Mouse (Mus musculus): ENCODE measurements around the gene Fars2. TPM values are rescaled to one million over a fixed set of nuclear protein-coding genes. Genes with fewer than 3 reads are reported as not detected.
"Not testable (repeated sequence)": the region's sequence is repeated elsewhere in the genome, so short reads cannot be mapped to it uniquely, and the experiment has no call there.

Gene Fars2
- polyA plus RNA-seq, 1 experiment from 2014 or later: 68.1 TPM

DNA sequence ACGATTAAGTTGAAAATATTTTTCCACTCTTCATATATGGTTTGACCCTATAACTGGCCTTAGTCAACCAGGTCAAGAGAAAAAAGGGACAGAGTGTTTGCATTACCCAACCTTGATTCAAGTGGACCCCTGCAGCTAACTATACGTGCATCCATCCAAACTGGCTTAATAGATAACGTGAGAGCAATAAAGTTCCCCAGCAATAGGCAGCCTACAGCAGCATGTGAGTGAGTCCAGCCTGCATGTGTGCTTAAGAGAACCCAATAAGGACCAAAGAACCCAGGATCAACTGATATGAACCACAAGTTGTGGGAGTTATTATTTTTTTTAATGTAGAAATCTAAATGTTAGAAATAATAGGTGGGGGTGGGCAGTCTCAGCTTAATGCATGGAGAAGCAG lies 213.3 kb downstream of the Fars2 start:
- H3K4me1 ChIP-seq (ENCODE audit: control insufficient read depth in 2 of 2, insufficient read depth in 2 of 2, low read length in 2 of 2): no peaks in the 10 kb centered on the region
- no peak overlapping the region for H3K4me2 ChIP-seq (ENCODE audit: low read length)
- no peak overlapping the region for H3K27ac ChIP-seq (replicated peaks in 1 of 2; ENCODE audit: control insufficient read depth in 1 of 2, insufficient read depth in 1 of 2, low read depth in 2 of 2, low read length in 2 of 2)
- H3K9me3 ChIP-seq (ENCODE audit: control insufficient read depth, low read length): no peaks in the 10 kb centered on the region
- H3K27me3 ChIP-seq (ENCODE audit: control insufficient read depth, insufficient read depth, low read length): no peaks in the 10 kb centered on the region
- WGBS: 82% methylated on average over 3 of the region's 3 CpGs
- no peak overlapping the region for H3K9ac ChIP-seq (ENCODE audit: low read length)
- ATAC-seq (ENCODE audit: insufficient number of reproducible peaks, insufficient read depth, low FRiP score, low read depth): no peak
- no peaks in the 10 kb centered on the region for H3K36me3 ChIP-seq (ENCODE audit: control insufficient read depth, insufficient read depth, low read length)
- no peak overlapping the region for H3K4me3 ChIP-seq (ENCODE audit: control insufficient read depth in 1 of 2, insufficient read depth in 1 of 2, low read depth in 1 of 2, low read length in 2 of 2)

GRCm38 (mm10) chr13:36334748-36335147 lies 217.5 kb downstream of the Fars2 start:
- no peaks in the 10 kb centered on the region for H3K36me3 ChIP-seq (ENCODE audit: control insufficient read depth, insufficient read depth, low read length)
- no peaks in the 10 kb centered on the region for H3K4me1 ChIP-seq (ENCODE audit: control insufficient read depth in 2 of 2, insufficient read depth in 2 of 2, low read length in 2 of 2)
- H3K9ac ChIP-seq (ENCODE audit: low read length): no peak overlapping the region
- H3K4me3 ChIP-seq (ENCODE audit: control insufficient read depth in 1 of 2, insufficient read depth in 1 of 2, low read depth in 1 of 2, low read length in 2 of 2): no peak overlapping the region
- no peaks in the 10 kb centered on the region for H3K9me3 ChIP-seq (ENCODE audit: control insufficient read depth, low read length)
- no peak overlapping the region for H3K27ac ChIP-seq (replicated peaks in 1 of 2; ENCODE audit: control insufficient read depth in 1 of 2, insufficient read depth in 1 of 2, low read depth in 2 of 2, low read length in 2 of 2)
- H3K4me2 ChIP-seq (ENCODE audit: low read length): no peak overlapping the region
- WGBS: 66% methylated on average over 5 of the region's 5 CpGs
- no peaks in the 10 kb centered on the region for H3K27me3 ChIP-seq (ENCODE audit: control insufficient read depth, insufficient read depth, low read length)
- no peak for ATAC-seq (ENCODE audit: insufficient number of reproducible peaks, insufficient read depth, low FRiP score, low read depth)

DNA sequence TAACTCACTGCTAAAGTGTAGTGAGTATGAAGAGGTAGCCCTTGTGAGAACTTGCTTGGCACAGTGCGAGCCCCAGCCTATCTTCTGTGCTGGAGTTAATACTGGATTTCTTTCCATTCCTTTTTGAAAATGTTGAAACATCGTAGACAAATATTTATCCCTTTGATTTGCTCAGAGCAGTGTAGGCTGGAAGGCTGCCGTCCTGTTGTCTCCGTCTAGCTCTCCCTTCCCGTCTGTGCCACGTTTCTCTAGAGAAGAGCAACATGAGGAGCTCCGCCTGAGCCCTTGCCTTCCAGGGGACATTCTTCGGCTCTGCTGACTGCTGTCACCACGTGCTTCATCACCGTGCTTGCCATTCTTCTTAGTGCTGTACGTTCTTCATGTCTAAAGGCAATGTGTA lies 234.3 kb downstream of the Fars2 start:
- WGBS: 27% methylated on average over 11 of the region's 11 CpGs
- H3K36me3 ChIP-seq (ENCODE audit: control insufficient read depth, insufficient read depth, low read length): no peaks in the 10 kb centered on the region

DNA sequence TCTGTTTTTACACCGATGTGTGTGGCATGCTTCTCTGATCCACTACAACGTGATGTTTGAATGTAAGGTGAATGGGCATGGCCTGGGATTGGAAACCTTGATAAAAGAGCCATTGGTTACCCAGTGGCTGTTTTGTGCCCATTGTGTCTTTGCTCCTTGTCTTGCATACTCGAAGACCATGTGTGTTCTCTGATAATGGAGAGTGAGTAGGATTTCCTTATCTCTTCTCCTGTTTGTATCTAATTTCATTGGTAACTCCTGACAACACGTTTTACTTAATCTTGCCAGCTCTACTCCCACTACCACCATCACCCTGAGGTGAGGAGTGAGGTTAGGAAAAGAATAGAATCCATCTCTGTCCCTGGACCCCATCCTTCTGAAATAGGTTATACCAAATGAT lies 240.3 kb downstream of the Fars2 start:
- Histone ChIP-seq H3K9me3 (ENCODE audit: control insufficient read depth, low read length) (no peaks in the 10 kb centered on the region), H3K36me3 (ENCODE audit: control insufficient read depth, insufficient read depth, low read length) (no peaks in the 10 kb centered on the region), H3K4me3 (ENCODE audit: control insufficient read depth in 1 of 2, insufficient read depth in 1 of 2, low read depth in 1 of 2, low read length in 2 of 2) (no peak overlapping the region), H3K4me1 (ENCODE audit: control insufficient read depth in 2 of 2, insufficient read depth in 2 of 2, low read length in 2 of 2) (no peaks in the 10 kb centered on the region; a peak in 1 of 4 replicates), H3K27me3 (ENCODE audit: control insufficient read depth, insufficient read depth, low read length) (no peaks in the 10 kb centered on the region), H3K9ac (ENCODE audit: low read length) (no peak overlapping the region), H3K4me2 (ENCODE audit: low read length) (no peak overlapping the region), H3K27ac (replicated peaks in 1 of 2; ENCODE audit: control insufficient read depth in 1 of 2, insufficient read depth in 1 of 2, low read depth in 2 of 2, low read length in 2 of 2) (no peak overlapping the region)
- WGBS: 40% methylated on average over 4 of the region's 4 CpGs
- no peak for ATAC-seq (ENCODE audit: insufficient number of reproducible peaks, insufficient read depth, low FRiP score, low read depth)

More for the DNA sequence above, 234.3 kb downstream of the Fars2 start:
- no peaks in the 10 kb centered on the region for H3K9me3 ChIP-seq (ENCODE audit: control insufficient read depth, low read length)
- H3K27me3 ChIP-seq (ENCODE audit: control insufficient read depth, insufficient read depth, low read length): no peaks in the 10 kb centered on the region
- H3K4me2 ChIP-seq (ENCODE audit: low read length): peak overlapping the region; percentile 32
- no peak for ATAC-seq (ENCODE audit: insufficient number of reproducible peaks, insufficient read depth, low FRiP score, low read depth)
- no peak overlapping the region for H3K27ac ChIP-seq (replicated peaks in 1 of 2; ENCODE audit: control insufficient read depth in 1 of 2, insufficient read depth in 1 of 2, low read depth in 2 of 2, low read length in 2 of 2)
- no peak overlapping the region for H3K4me3 ChIP-seq (ENCODE audit: control insufficient read depth in 1 of 2, insufficient read depth in 1 of 2, low read depth in 1 of 2, low read length in 2 of 2)
- H3K9ac ChIP-seq (ENCODE audit: low read length): no peak overlapping the region
- H3K4me1 ChIP-seq (ENCODE audit: control insufficient read depth in 2 of 2, insufficient read depth in 2 of 2, low read length in 2 of 2): peaks cover 5 to 8% of the 10 kb centered on the region in 2 experiments; a peak in 3 of 4 replicates

- Histone ChIP-seq H3K4me2 (ENCODE audit: low read length) (no peak overlapping the region), H3K4me1 (ENCODE audit: control insufficient read depth in 2 of 2, insufficient read depth in 2 of 2, low read length in 2 of 2) (no peaks in the 10 kb centered on the region; a peak in 1 of 4 replicates), H3K27ac (replicated peaks in 1 of 2; ENCODE audit: control insufficient read depth in 1 of 2, insufficient read depth in 1 of 2, low read depth in 2 of 2, low read length in 2 of 2) (no peak overlapping the region), H3K9me3 (ENCODE audit: control insufficient read depth, low read length) (no peaks in the 10 kb centered on the region), H3K4me3 (ENCODE audit: control insufficient read depth in 1 of 2, insufficient read depth in 1 of 2, low read depth in 1 of 2, low read length in 2 of 2) (no peak overlapping the region), H3K27me3 (ENCODE audit: control insufficient read depth, insufficient read depth, low read length) (no peaks in the 10 kb centered on the region), H3K36me3 (ENCODE audit: control insufficient read depth, insufficient read depth, low read length) (no peaks in the 10 kb centered on the region), H3K9ac (ENCODE audit: low read length) (no peak overlapping the region)
- WGBS: 77% methylated on average over 3 of the region's 3 CpGs
- ATAC-seq (ENCODE audit: insufficient number of reproducible peaks, insufficient read depth, low FRiP score, low read depth): no peak
Observed at GRCm38 (mm10) chr13:36361419-36361818, 244.2 kb downstream of the Fars2 start.

DNA sequence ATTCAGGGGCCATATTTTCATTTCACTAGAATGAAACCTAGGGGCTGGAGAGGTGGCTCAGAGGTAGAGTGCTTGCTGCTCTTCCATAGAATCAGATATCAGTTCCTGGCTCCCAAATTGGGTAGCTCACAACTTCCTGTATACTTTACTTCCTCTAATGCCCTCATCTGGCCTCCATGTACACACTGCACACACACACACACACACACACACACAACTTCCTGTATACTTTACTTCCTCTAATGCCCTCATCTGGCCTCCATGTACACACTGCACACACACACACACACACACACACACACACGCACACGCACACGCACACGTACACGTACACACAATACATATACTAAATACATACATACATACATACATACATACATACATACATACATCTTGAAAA lies 248.5 kb downstream of the Fars2 start:
- not testable (repeated sequence) for H3K27ac ChIP-seq (replicated peaks in 1 of 2; ENCODE audit: control insufficient read depth in 1 of 2, insufficient read depth in 1 of 2, low read depth in 2 of 2, low read length in 2 of 2); H3K27me3 ChIP-seq (ENCODE audit: control insufficient read depth, insufficient read depth, low read length); ATAC-seq (ENCODE audit: insufficient number of reproducible peaks, insufficient read depth, low FRiP score, low read depth); H3K4me2 ChIP-seq (ENCODE audit: low read length); H3K4me1 ChIP-seq (ENCODE audit: control insufficient read depth in 2 of 2, insufficient read depth in 2 of 2, low read length in 2 of 2); H3K9me3 ChIP-seq (ENCODE audit: control insufficient read depth, low read length); H3K9ac ChIP-seq (ENCODE audit: low read length); H3K36me3 ChIP-seq (ENCODE audit: control insufficient read depth, insufficient read depth, low read length); H3K4me3 ChIP-seq (ENCODE audit: control insufficient read depth in 1 of 2, insufficient read depth in 1 of 2, low read depth in 1 of 2, low read length in 2 of 2)
- WGBS: 95% methylated on average over 5 of the region's 5 CpGs

DNA sequence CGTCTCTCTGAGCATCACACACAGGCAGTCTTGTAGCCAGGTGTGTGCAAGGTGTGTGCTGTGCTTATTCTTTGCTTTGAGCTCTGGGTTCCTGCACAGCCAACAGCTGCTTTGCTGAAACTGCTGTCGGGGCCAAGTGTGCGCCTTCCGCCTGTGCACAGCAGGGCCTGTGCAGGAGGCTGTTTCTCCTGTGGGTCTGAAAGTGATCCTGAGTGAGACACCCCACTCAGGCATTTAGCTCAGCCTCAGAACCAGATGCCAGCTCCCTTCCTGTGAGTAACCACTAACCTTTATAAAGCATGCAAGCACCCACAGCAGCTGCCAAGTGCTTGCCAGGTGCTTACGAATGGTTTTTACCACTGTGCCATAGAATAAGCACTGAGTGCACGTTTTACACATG lies 249.1 kb downstream of the Fars2 start:
- no peaks in the 10 kb centered on the region for H3K9me3 ChIP-seq (ENCODE audit: control insufficient read depth, low read length)
- no peaks in the 10 kb centered on the region for H3K36me3 ChIP-seq (ENCODE audit: control insufficient read depth, insufficient read depth, low read length)
- H3K4me2 ChIP-seq (ENCODE audit: low read length): no peak overlapping the region
- whole genome bisulfite sequencing: 88% methylated on average over 6 of the region's 6 CpGs
- no peak for ATAC-seq (ENCODE audit: insufficient number of reproducible peaks, insufficient read depth, low FRiP score, low read depth)
- H3K4me3 ChIP-seq (ENCODE audit: control insufficient read depth in 1 of 2, insufficient read depth in 1 of 2, low read depth in 1 of 2, low read length in 2 of 2): no peak overlapping the region
- H3K27ac ChIP-seq (replicated peaks in 1 of 2; ENCODE audit: control insufficient read depth in 1 of 2, insufficient read depth in 1 of 2, low read depth in 2 of 2, low read length in 2 of 2): no peak overlapping the region
- no peaks in the 10 kb centered on the region for H3K4me1 ChIP-seq (ENCODE audit: control insufficient read depth in 2 of 2, insufficient read depth in 2 of 2, low read length in 2 of 2)
- no peaks in the 10 kb centered on the region for H3K27me3 ChIP-seq (ENCODE audit: control insufficient read depth, insufficient read depth, low read length)
- H3K9ac ChIP-seq (ENCODE audit: low read length): no peak overlapping the region

DNA sequence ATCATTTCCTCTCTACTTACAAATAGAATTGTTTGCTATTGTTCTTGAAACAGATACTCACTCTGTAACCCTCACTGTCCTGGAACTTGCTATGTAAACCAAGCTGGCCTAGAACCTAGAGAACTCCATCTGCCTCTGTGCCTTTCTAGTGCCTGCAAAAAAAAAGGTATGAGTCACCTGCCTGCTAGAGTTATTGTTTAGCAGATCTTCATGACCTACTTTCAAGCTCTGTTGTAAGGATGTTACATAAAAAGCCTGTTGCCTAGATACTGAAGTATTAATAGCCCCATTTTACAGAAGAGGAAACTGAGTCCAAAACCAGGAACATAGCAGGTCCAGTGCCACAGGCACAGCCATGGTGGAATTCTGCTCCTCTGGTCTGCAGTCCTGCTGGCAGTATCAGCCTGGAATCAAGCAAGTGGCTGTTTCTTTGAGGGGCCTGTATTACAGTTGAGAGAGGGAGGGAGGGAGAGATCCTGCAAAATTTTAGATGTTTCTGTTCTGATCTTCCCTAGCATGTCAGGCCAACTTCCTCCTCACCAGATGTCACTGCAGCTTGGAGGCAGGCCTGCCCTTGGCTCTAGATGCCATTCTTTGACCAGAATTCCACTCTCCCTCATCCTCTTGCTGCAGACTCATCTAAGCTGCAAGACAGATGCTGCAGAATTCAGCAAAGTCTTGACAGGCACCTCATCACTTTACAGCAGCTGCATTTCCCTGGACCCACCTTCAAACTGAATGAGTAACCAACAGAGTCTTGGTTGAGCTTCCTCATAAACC lies 250.7 kb downstream of the Fars2 start:
- H3K4me1 ChIP-seq (ENCODE audit: control insufficient read depth in 2 of 2, insufficient read depth in 2 of 2, low read length in 2 of 2): no peaks in the 10 kb centered on the region
- H3K4me2 ChIP-seq (ENCODE audit: low read length): no peak overlapping the region
- H3K4me3 ChIP-seq (ENCODE audit: control insufficient read depth in 1 of 2, insufficient read depth in 1 of 2, low read depth in 1 of 2, low read length in 2 of 2): no peak overlapping the region
- no peak overlapping the region for H3K27ac ChIP-seq (replicated peaks in 1 of 2; ENCODE audit: control insufficient read depth in 1 of 2, insufficient read depth in 1 of 2, low read depth in 2 of 2, low read length in 2 of 2)
- H3K9me3 ChIP-seq (ENCODE audit: control insufficient read depth, low read length): no peaks in the 10 kb centered on the region
- no peaks in the 10 kb centered on the region for H3K27me3 ChIP-seq (ENCODE audit: control insufficient read depth, insufficient read depth, low read length)
- H3K9ac ChIP-seq (ENCODE audit: low read length): no peak overlapping the region
- H3K36me3 ChIP-seq (ENCODE audit: control insufficient read depth, insufficient read depth, low read length): no peaks in the 10 kb centered on the region
- no peak for ATAC-seq (ENCODE audit: insufficient number of reproducible peaks, insufficient read depth, low FRiP score, low read depth)
